Mouse (Mus musculus) brain, embryonic 14.5 days (tissue): Measurements from ENCODE around the gene Npl. TPM values are rescaled to one million over a fixed set of nuclear protein-coding genes. Genes with fewer than 3 reads are reported as not detected.
A peak's percentile ranks its signal among the peaks of the same experiment; 100 is the strongest.

Source experiments
- DNase-seq: peaks from one replicate; pipeline ENCODE4 v3.0.0-alpha.2; 2011; ENCODE audit warnings: low read depth
- CTCF ChIP-seq: fragments of 200-500 bp; IDR thresholded peaks from 2 replicates; pipeline ENCODE4 v1.5.1; 2012; ENCODE audit warnings: inconsistent platforms, mild to moderate bottlenecking, moderate library complexity, borderline replicate concordance; ENCODE audit not compliant: insufficient read depth, insufficient read length; ENCODE audit errors: extremely low read depth
- POLR2A ChIP-seq: fragments of 200-500 bp; IDR thresholded peaks from 2 replicates; pipeline ENCODE4 v1.6.1; 2012; ENCODE audit warnings: mild to moderate bottlenecking, inconsistent platforms, borderline replicate concordance; ENCODE audit not compliant: poor library complexity, insufficient read depth, insufficient read length, severe bottlenecking; ENCODE audit errors: extremely low read depth
- polyA plus RNA-seq: library from polyadenylated mRNA; depleted of rRNA; stranded (reverse); fragments of >200 nt; gene quantifications from 2 replicates; pipeline ENCODE4 v1.2.3, GENCODE M21; 2012; rRNA removed

The Npl gene
- 4.9 and 6.6 TPM in 2 replicates for polyA plus RNA-seq

DNA sequence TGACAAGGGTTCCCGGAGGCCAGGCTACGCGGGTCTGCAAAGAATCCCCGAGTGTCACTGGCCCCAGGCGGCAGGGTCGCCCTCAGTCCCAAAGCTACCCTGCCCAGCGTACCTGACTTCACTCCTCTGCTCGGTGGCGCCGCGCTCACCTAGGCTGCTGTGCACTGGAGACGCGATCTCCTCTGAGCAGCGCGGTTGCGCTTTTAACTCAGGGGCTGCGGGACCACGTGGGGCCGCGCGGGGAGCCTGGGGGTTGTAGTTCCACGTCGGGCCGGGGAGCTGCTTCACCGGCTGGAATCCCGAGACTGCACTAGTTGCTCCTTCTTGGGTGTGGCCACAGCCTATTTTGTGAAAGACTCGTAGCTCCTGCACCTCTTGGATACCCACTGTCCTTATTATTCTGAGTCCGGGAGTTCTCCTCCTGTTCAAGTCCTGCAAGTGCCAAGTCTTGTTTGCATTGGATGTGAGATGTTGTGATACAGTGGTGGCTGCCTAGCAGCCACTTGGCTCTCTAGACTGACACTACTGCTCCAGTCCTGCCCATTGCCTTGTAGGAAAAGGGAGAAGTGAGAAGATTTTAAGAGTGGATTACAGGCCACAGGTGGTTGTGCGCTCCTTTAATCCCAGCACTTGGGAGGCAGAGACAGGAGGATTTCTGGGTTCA, at the start of gene Npl:
Gene Npl (minus strand): TSS at position 510 of the 664 bp plus-strand sequence.
- TF ChIP-seq POLR2A (peak; percentile 18; the same call in 1 of the 2 replicates), CTCF (peak; percentile 4; the same call in 1 of the 2 replicates)
- DNase-seq: peak; percentile 86

DNA sequence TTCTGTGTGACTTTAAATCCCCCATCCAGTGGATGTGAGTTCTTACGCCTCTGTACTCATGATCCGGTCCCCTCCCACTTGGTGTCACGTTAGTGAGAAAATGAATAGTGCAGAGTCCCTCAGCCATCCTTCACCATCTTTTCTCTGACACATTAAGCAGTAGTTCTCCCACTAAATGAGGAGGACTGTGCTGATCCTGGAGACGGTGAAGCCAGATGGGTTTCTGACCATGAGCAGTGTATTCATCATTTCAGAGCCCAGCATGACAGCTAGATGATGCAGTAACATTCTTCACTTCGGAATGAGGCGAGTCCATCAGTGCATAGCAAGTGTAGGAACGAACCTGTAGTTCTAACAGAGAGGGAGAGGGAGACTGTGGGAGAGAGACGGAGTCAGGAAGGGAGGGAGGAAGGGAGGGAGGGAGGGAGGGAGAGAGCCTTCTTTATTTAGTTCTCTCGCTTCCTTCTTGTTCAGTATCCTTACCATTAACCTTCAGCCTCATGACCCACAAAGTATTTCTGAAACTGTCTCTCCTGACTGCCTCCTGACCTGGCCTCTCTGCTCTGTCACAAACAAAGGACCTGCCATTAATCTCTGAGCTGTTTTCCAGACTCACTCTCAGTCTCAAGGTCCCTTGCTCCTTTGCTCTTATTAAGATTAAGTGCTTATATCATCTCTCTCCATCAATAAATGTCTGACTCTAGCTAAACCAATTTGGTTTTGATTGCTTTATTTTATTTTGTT, 49.6 kb upstream of the Npl start:
- no peak for DNase-seq
- TF ChIP-seq POLR2A (no peak), CTCF (no peak)

DNA sequence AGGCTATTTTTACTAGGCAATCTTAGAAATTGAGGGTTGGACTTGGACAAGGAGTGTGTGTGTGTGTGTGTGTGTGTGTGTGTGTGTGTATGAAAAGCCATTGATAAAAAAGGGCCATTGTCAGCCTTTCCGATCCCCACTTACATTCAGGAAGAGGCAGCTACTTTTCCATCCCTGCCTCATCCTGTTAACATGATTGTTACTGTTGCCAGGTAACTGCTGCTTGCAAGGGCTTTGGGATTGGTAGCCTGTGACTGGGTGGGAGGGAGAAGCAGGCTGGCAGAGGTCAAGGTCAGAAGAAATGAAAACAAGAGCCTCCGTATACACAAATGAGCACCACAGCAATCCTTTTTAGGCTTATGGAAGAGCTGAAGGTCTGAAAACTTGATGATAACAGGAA, 48.9 kb upstream of the Npl start:
- DNase-seq: peak; percentile 92
- TF ChIP-seq POLR2A (no peak), CTCF (no peak)

DNA sequence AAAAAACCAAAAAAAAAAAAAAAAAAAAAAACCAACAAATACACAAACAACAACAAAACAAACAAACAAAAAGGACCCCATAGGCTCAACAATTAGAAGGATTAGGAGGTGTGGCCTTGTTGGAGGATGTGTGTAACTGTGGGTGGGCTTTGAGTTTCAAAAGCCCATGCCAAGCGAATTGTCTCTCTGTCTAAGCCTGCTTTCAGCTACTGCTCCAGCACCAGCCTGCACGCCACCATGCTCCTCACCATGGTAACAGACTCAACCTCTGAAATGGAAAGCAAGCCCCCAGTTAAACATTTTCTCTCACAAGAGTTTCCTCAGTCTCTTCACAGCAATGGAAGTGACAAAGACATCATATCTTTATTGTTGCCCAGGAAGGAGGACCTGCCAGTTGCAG, 43.8 kb upstream of the Npl start:
- no peak for TF ChIP-seq CTCF
- TF ChIP-seq POLR2A: no peak
- peak; percentile 76 for DNase-seq

DNA sequence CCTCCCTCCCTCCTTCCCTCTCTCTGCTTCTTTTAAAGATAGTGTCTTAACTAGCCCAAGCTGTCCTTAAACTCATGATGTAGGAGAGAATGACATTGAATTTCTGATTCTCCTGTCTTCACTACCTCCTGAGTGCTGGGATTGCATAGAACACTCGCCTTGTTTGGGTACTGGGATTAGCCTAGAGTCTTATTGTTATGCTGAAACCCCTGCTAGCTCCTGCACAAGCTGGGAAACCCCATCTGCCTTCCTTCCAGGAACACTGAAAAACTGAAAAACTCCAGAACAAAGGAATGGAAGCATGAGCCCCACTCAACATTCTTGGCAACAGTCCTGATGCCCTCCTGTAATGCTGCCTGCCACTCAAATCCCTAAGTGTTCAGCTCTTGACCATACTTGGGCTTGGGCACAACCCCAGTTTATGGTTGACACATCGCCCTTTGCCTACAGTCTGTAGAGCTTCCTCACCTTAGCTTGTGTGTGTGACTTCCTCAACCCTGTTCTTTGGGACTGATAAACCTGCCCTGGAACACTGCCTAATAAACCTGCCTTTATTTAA, 40.4 kb upstream of the Npl start:
- DNase-seq: no peak
- TF ChIP-seq POLR2A: no peak

DNA sequence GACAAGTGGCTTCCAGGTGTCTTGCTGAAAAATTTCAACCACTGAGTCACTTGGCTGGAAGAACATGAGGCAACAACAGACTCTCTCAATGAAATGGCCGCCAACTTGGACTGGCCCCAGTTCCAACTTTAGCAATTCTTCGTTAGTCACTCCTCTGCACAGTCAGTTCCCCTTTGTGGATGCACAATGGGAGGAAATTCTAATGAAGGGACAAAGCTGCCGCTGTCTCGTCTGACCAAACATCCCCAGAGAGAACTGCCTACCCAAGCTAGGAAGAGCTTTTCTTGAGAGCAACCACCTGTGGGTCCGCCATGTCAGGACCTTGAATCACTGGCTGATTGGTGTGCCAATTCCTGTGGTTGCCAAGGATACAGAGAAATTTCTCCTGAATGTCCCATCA, 38.1 kb upstream of the Npl start:
- TF ChIP-seq CTCF (no peak), POLR2A (no peak)
- no peak for DNase-seq

DNA sequence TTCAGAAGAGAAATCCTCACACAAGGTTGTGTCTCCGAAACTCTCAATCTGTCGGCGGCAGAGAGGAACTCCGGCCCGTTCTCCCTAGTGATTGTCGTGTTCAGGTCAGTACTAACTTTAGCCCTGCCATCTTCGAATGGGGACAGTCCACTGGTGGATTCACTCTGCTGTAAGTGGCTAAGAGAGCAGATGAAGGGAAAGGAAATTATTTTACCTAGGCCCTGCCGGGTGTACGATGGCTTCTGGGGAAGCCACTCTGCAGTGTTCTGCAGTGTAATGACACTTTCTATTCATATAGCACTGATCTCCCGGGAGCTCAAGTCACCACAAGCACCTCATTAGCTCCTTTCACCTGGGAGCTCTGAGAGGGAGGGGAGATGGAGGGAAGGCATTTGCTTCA, 37.0 kb upstream of the Npl start:
- DNase-seq: no peak
- TF ChIP-seq POLR2A (no peak), CTCF (no peak)

DNA sequence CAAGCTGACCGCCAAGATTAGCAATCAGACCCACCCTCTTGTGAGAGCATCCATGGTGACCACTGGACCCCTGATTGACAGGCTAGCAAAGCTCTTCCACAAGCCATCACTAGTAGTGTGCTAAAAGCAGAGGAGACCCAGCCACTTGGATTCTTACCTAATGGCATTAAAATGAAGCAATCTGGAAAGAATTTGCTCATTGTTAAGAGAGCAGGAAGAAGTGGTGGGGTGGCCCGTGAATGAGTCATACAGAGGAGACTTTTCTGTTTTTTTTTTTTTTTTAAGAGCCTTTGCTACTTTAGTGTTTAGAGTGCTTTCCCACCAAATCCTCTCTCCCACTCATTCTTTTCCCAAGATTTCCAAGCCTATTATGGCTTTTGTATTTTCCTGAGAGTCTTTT, 35.9 kb upstream of the Npl start:
- TF ChIP-seq CTCF (no peak), POLR2A (no peak)

DNA sequence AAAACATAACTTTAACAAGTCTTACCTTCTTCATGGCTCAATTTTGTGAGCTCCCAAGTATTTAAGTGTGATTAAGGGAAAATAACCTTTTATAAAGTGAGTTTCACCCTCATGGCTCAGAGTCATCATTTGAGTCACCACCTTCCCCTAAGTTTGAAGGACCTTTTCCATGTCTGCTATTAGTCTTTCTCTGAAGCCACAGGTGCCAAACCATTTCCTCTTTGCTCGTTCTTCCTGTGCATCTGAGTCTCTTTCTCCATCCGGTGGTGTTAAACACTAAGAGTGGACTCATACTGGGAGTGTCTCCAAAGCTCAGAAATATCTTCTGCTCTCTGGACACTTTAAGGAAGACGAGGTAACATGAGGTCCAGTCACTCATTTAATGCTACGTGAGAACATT, 33.3 kb upstream of the Npl start:
- no peak for DNase-seq
- no peak for TF ChIP-seq CTCF
- no peak for TF ChIP-seq POLR2A

More for the DNA sequence above, 35.9 kb upstream of the Npl start:
- no peak for DNase-seq

DNA sequence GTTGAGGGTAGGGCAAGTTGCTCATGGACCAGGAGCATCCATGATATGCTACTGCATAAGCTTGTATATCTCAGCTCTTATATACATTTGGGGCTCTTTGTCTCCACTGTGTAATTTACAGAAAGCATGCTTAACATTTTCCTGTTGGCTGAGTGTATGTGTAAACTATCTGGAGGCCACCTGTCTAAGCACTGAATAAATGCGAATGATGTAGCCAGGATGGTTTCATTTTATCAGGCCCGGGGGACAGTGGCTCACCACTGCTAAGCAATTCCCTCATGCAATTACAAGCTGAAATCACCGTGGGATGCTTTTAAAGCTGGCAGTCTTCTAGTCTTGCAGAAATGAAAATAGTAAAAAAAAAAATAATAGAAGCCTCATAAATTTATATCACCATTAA, 24.9 kb upstream of the Npl start:
- TF ChIP-seq POLR2A: no peak
- no peak for TF ChIP-seq CTCF
- no peak for DNase-seq

DNA sequence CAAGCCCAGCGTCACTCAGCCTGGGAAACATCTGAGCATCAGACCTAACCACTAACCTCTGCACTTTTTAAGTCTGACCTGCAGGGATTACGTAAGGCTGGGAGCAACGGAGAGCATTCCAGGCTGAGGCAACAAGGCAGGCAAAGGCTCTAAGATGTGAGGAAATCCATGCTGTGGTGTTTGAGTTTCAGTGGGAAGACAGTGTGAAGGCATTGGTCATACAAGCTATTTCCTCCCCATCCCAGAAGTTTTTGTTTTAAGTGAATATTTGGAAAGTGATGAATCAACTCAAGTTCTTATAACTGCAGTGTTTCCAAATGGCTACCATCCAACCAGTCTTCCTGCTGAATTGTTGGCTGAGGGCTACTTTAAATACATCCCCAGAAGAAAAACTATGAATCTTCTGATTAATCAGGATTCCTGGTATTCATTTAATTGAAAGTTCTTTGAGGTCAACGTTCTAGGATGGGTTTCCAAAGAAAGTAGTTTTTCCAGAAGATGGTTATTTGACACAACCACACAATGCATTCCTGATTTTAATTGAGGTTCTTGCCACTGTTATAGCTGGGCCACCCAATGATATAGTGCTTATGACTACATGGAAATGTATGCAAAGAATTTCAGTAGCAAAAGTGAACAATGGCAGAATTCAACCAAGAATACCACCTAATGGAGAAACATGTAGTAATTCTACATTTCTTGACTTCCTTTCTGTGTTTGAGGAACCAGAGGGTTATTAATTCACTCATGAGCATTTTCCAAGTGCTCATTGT, 22.6 kb upstream of the Npl start:
- DNase-seq: no peak
- TF ChIP-seq POLR2A (no peak), CTCF (no peak)
